Mouse (Mus musculus): ENCODE measurements at regions not wholly inside any gene's neighbourhood (a gene's known extent, or its start where the extent isn't known, plus 50 kb on each side); places are given as distances from the start of the nearest gene placed in this dataset.

DNA sequence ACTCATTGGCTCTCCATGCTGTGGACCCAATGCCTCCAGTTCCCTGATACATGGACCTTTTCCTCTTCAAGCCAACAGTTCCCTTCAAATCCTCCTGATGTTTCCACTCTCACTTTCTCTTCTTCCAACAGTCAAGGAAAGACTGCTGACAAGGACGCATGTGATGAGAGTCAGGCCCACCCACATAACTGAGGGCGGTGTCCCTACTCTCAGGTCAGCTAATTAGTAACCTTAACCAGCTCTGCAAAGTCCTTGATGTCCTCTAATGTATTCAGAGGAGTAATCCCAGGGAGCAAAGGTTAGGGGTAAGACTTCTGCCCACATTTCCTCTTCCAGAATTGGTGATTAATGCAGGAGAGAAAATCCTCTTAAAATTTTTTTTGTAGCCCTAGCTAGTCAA, 139.7 kb downstream of the Ackr3 start:
- DNase-seq (ENCODE audit: low spot score in 2 of 2): no peak

DNA sequence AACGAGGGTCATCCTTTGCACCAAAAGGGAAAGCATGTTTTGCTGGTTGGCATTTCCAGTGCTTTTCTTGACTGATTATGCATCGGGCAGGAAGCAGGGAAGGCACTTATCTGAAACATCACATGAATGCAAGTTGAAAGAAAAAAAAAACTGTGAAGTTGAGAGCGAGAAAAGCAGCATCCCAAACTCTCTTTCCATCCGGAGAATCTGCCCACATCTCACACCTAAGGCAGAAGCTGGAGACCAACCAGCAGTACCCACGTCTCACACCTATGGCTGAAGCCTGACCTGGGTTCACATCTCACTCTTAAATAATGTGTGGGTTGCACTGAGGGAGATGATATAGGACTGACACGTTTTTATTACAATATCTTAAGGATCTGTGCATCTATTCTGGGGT, 143.3 kb downstream of the Ackr3 start:
- DNase-seq (ENCODE audit: low spot score in 2 of 2): no peak

DNA sequence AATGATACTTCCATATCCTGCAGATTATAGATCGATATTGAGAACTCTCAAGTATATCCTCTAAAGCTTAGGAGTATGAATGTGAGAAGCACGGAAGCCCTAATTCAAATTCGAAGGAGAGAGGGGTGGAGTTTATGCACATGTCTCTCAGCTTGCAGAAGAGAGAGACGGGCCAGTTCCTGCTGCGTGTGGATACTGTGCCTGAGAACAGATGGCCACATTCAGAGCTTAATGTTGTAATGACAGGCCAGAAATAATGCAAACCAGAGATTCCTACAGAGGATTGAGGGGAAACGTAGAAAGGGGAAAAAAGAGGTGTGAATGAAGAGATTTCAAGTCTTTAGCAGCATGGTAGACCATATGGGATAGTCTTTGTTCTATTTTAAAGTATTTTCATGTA, 145.8 kb downstream of the Ackr3 start:
- DNase-seq (ENCODE audit: low spot score in 2 of 2): no peak

DNA sequence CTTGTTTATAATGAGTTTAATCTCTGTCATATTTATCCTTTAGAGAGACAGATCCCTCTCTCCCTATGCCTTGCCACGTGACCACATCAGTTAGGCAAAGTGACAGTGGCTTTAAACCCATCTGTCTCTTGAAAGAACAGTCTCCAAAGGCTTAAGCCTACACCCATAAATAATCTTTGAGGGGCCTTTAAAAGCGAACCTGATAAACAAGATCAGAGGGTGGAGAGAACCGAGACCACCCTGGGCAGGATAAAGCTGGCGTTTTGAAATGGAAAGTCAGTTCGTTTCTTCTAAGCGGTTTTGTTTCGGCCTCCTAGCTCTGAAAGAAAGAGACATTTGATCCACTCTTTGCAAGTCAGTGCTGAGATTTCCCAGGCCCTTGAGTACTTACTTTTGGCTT, 149.5 kb downstream of the Ackr3 start:
- DNase-seq (ENCODE audit: low spot score in 2 of 2): no peak

DNA sequence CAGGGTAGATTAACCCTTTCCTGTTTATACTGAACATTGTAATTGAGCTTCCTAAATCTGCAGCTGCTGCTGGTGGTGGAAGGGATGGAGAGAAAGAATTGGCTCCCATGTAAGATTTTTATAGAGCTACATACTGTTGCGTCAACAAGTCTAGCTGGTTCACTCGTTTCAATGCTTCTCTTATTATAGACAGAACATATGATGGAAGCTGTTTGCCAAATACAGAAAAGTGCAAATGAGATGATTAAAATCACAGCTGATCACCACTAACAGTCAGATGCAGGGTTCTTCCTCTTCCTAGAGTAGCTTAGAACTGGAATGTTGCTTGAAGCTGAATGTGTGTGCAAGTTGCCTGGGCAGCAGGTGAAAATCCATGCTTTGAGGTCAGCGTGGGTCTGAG, 152.8 kb downstream of the Ackr3 start:
- no peak for DNase-seq (ENCODE audit: low spot score in 2 of 2)

DNA sequence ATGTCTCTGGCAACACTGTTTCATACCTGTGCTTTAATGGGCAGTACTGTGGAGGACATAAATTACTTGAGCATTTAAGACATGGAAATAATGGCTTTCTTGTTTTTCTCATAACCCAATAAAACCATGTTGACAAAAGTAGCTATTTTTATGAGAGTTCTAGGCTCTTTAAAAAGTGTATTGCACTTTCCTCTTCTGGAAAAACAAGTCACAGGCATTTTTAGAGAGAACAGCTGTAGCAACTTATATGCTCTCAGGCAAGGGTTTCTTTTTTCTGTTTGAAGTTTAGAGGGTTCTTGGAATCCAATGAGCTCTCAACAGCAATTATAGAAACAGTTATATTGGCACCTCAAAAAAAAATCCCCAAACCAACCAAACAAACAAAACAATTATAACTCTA, 153.6 kb downstream of the Ackr3 start:
- no peak for DNase-seq (ENCODE audit: low spot score in 2 of 2)

DNA sequence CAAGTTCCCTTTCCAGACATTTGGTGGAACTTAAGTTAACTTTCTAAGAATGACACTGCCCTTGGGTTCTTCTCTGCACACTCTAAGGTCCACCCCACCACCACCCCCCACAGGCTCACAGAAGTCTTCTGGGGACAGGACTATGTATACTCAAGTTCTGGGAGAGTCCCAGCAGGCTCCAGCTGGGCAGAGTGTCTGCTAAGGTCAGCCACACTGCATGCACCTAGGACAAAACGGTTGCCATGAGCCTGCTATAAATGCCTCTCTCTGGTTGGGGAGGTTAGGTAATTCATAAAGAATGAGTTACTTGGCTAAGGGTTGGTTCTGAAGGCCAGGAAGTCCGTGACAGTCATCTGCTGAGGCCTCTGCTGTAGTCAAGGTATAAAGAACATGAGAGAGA, 155.2 kb downstream of the Ackr3 start:
- no peak for DNase-seq (ENCODE audit: low spot score in 2 of 2)

DNA sequence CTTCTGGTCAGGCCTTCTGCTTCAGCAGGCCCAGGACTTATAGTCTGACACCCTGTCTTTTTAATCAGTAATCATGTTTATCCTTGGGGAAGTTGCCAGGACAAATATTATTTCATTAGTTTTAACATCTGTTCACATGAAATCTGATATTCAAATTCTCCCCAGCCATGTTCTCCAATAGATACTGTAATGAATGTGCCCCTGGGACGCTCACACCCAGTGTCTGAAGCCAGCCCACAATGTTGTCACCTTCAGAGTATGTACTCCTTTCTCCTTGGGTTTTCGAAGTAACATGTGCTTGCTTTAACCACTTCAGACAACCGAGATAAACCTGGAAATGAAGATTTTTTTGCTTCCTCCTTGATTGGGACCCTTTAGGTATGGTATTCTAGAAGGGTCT, 156.3 kb downstream of the Ackr3 start:
- DNase-seq (ENCODE audit: low spot score in 2 of 2): peak in 1 of 2 experiments; percentile 7

DNA sequence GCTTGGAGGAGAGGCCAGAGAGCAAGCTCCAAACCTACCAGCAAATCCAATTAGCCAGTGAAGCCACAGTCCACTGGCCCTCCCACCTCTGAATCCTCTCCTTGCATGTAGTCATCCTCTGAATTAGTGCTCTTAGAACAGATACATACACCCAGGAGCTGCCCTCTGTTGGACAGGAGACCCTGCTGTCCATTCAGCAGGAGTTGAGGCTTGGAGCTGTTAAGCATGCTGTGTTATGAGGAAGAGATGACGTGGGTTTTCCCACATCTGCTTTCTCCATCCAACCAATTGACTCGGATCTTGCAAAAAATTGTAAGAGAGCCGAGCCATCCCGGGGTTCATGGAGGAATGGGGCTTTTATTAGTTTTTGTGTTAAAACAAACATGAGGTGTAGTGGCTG, 160.7 kb downstream of the Ackr3 start:
- DNase-seq (ENCODE audit: low spot score in 2 of 2): no peak

DNA sequence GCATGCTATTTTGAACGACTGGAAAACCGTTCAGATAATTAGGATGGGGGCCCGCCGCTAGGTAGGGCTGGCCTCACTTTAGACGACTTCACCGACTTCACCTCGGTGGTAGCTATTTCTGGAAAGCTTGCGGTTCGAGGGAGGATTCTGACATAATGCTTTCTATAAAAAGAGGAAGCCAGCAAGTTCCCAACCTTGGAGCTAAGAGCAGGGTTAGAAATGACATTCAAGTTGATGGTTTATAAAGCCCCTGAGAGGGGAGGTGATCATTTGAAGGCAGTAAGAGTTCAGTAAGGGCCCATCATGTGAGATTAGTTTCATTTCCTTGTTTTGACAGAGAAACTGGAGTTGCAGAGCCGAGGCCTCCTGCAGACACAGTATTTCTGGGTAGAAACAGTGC, 164.8 kb downstream of the Ackr3 start:
- no peak for DNase-seq (ENCODE audit: low spot score in 2 of 2)

DNA sequence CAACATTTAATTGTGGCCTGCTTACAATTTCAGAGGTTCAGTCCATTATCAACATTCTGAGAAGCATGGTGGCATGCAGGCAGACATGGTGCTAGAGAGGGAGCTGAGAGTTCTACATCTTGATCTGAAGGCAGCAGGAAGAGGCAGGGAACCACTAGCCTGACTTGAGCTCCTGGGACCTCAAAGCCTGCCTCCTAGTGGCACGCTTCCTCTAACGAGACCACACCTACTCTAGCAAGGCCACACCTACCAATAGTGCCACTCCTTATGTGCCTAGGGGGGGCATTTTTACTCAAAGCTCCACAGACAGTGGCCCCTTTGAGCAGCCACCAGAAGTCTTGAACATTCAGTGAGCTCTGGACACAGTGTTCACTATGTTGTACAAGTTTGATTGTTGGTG, 165.5 kb downstream of the Ackr3 start:
- no peak for DNase-seq (ENCODE audit: low spot score in 2 of 2)

DNA sequence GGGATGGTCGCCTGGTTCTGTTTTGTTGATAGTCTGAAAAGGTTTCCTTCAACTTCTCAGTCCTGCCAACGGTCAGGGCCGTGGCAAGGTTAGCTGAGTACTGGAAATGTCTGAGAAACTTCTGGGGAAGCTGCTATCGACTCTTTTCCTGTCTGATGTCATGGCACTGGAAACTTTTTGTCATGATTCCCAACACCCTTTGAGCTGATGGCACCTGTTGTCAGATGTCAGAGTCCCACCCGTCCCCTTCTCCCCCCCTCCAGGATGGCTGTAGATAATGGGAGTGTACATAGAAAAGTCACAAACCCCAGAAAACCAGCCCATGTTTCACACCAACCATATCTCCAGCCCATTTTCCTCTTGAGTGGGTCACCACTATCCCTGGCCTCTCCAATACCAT, 167.0 kb downstream of the Ackr3 start:
- DNase-seq (ENCODE audit: low spot score in 2 of 2): no peak

DNA sequence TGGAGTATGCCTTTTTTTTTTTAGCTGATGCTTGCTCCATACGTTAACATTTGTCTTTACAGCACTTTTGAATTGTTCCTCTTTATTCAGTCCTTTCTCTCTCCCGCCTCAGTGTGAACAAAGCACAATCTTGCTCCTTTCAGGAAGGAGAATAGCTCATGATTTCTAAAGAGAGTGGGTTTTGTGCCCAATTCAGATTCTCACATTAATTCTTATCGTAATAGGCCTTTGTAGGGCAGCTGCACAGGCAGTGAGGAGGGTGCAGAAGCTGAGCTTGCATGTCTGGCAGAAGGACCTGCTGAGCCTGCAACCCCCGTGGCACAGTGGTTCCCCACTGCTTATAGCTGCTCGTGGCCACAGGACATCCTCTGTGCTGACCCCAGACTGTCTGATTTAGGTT, 169.2 kb downstream of the Ackr3 start:
- no peak for DNase-seq (ENCODE audit: low spot score in 2 of 2)

DNA sequence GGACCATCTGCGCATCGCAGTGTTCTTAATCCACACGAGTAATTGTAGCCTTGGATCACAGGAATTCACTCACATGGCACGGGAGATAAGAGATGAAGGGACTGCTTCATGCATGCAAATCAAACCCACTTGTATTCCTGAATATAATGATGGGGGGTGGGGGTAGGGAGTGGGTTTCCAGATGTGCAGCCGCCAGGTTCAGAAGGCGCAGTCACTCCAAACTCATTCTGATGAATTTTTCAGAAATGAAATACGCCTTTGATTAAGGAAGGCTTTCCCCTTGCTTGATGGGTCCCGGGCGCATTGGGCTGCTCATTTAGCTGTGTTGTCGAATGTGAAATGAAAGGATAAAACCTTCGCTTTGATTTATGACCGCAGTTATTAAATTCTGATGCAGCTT, 170.7 kb downstream of the Ackr3 start:
- DNase-seq (ENCODE audit: low spot score in 2 of 2): no peak

DNA sequence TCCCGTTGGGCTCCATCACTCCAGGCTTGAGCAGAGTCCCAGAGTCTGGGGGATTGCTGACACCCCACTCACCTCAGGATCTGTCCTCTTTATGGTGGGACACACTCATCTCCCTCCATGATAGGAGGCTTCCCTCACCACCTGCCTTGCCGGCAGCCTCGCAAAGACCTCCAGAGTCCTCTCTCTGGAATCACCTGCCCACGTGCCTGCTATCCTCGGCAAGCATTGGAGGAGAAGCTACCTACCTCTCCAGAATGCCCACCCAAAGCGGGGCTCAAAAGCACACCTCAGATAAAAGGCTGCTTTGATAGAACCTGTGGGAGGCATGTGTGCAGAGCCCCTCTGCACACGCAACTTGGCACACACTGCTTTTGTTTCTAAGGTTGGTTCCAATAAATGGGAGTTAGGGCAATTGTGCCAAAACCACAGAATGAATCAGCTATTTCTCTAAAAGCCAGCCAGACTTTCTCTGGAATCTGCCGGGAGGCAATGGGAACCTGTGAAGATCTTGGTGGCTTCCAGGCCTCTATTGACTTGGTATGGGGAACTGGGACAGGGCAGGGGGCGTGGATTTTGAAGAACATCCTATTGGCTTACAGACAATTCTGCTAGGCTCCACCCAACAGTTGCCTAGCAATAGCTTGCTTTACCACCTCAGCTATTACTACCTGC, 176.4 kb downstream of the Ackr3 start:
- no peak for DNase-seq (ENCODE audit: low spot score in 2 of 2)

DNA sequence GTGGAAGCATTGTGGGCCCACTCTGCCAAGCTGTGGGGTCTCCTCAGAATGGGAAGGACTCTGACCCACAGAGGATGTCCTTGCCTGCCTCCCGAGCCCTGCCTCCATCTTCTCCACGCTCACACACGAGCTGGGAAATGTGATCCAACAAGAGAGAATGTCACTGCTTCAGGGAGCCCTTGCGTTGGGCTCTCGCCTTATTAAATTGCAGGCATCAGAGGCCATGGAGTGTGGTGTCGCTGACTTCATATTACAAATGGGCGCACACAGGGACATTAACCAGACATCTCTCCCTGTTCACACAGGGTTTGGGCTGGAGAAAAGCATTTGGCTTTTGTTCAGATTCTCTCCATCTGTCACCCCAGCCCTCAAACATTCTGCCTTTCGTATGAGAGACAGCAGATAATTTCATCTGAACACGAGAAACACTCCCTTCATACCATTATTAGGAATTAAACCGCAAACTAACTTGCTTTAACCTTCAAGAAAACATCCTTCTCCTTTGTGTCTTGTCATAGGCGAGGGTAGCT, 179.2 kb downstream of the Ackr3 start:
- DNase-seq (ENCODE audit: low spot score in 2 of 2): no peak

DNA sequence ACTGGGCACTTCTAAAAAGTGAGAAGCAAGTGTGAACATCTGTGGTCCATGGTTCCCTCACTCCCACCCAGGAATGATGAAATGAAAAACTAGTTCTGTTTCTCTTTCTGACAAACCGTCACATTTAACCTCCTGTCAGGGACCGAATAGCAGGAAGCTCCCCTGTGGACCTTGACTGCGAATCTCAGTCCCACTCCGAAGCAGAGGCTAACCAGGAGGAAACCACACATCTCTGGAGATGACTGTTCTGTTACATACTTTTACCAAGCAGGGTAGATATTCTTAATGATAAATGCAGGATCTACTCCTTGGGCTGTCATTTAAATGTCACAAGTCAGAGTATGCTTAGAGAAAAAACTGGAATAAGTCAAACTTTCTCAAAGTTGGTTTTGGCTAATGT, 181.2 kb downstream of the Ackr3 start:
- no peak for DNase-seq (ENCODE audit: low spot score in 2 of 2)

DNA sequence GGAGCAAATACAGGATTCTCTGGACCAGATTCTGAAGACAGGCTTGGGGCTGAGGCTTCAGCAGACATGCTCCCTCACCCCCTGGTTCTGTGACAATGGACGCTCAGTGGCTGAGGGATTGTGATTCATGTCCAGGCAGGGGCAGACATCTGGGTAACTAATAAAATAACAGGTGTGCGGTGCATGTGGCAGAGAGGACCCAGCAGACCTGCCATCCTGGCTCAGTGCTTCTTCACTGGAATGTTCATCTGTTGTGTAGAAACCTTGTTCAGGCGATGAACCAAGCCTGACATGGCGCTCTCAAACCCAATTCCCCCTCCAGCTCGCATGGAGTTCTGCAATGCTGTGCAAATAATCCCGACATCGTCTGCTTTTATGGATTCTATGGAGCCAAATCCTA, 183.0 kb downstream of the Ackr3 start:
- DNase-seq (ENCODE audit: low spot score in 2 of 2): no peak

DNA sequence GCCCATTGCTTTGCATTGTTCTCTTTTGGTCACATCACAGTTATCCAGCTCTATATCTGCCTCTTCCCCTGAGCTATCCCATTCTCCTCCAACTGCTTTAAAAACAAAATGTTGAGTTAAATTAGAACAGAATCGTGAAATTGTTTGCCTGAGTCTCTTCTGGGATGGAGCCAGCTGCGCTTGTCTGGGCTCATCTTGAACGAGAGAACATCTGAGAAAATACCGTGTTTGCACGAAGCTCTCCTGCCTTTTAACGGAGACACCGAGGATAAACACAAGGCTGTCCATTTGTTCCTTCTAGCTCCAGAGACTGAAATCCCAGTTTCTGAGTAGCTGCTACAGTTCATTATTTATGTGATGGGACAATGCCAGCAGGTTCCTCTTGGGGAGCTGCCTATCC, 186.6 kb downstream of the Ackr3 start:
- no peak for DNase-seq (ENCODE audit: low spot score in 2 of 2)

DNA sequence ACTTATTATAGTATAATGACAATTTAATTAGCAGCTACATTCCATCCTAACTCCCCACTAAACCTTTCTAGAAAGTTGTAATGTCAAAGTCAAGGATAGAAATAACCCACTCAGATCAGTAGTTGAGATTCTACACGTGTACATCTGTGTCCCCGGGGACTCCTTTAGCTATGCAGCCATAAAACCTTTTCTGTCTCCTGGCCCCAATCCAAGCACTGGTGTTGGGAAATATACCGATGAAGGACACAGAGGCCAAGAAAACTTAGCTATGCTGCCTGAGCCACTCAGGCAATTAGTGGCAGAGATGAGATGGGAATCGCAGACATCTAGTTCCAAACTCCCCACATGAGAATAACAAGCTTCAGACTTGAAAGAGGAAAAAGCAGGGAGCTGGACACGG, 190.1 kb downstream of the Ackr3 start:
- DNase-seq (ENCODE audit: low spot score in 2 of 2): peak in 1 of 2 experiments; percentile 16

DNA sequence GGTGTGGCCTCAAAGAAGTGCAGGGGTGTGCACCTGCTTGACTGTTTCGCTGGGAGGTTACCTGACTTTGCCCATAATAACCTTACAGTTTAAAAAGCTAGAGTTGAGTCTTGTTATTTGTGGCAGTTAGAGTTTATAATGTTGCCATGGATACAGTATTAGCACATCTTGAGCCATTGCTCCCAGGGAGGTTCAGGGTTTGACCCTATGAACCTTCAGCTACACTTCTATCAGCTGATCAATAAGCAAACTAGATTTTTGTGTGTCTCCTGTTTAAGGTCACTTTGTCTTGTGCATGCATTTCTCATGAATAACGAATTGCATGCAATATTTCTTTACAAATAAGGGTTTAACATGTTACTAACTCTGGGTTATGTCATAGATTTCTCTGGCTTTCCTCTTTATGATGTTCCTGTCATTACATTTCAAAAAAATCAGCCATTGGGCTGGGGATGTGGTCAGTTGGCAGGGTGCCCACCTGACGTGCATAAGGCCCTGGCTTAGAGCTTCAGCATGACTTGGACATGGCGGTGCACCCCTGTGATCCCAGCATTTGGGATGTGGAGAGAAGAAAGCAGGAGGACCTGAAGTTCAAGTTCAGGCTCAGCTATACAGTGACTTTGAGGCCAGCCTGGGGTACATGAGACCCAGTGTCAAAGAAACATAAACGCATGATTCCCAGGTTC, 191.7 kb downstream of the Ackr3 start:
- no peak for DNase-seq (ENCODE audit: low spot score in 2 of 2)

DNA sequence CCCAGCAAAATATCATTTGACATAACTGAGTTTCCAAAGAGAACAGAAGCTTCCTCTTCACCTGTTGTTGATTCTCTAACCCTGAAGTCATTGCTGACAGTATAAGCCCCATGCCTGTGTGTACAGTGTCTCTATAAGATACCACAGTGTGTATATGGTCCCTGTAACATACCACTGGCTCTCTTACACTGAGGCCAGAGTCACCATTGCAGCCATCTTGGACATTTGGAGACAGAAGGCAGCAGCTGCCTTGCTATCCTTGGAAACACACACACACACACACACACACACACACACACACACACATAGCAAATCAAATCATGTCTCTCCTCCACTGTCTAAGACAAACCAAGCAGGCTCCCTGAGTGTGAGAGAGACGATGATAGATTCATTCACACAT, 192.9 kb downstream of the Ackr3 start:
- DNase-seq (ENCODE audit: low spot score in 2 of 2): no peak

DNA sequence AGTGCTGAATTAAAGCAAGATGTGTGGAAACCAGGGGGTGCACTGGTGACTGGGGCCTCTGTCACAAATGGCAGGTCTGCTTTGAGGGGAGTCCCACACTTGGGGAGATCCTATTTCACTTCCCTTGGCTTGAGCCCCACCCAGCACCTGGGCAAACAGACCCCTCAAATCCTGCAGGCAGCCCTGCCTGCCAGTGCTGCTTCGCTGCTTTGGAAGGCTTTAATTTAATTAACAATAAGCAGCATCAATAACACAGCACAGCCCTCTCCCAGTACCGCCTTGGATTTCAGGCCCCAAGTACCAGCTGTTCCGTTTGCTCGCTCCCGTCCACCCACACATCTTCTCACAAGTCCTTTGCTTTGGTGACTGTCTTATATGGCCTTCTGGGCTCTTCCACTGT, 193.6 kb downstream of the Ackr3 start:
- no peak for DNase-seq (ENCODE audit: low spot score in 2 of 2)

Data from urinary bladder, postnatal 36 days (tissue).